Mouse (Mus musculus) layer of hippocampus, adult 2 months (tissue): ENCODE data around the gene 2900026A02Rik. TPM values are rescaled to one million over a fixed set of nuclear protein-coding genes. Genes with fewer than 3 reads are reported as not detected.
"Not testable (repeated sequence)": the region's sequence is repeated elsewhere in the genome, so short reads cannot be mapped to it uniquely, and the experiment has no call there.

ENCODE experiments used
- DNase-seq, 2 experiments: peaks; one replicate each; pipeline ENCODE4 v3.0.0; 2022; ENCODE audit warnings: low spot score in 2 of 2
- H3K27ac ChIP-seq: fragments of 200-600 bp; 2 replicates; pipeline ENCODE4 v1.8.1; 2022
- H3K4me3 ChIP-seq: fragments of 200-600 bp; 2 replicates; pipeline ENCODE4 v1.8.1; 2022; ENCODE audit warnings: mild to moderate bottlenecking
- CTCF ChIP-seq: fragments of 200-600 bp; conservative IDR thresholded peaks from 2 replicates; pipeline ENCODE4 v1.8.1; 2022; ENCODE audit warnings: antibody characterized with exemption, mild to moderate bottlenecking, moderate library complexity
- total RNA-seq, 2 experiments: library from RNA; stranded (reverse); gene quantifications; 2 replicates each; pipeline ENCODE4 v1.2.3; 2021

2900026A02Rik gene
- total RNA-seq, 2 experiments from 2014 or later = 60.2 to 62.1 TPM

DNA sequence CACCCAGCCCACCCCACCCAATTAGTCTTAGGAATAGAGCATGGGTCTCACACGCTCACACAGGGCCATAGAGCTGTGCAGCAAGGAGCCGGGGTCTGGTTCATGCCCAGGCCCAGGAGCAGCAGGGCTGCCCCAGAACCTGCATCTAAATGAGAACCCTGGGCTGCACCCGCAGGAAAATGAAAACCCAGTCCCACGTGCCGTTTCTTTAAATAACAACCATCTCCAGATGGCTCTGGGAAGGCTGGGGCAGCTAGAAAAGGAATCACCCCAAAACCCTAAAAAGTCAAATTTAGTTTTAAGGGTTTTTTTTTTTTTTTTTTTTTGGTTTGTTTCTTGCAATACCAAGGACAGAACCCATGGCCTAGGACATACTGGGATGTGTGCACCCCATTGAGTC lies 103.7 kb downstream of the 2900026A02Rik start:
- H3K4me3 ChIP-seq = no peak overlapping the region
- no peak for DNase-seq
- peak overlapping the region; percentile 70; the same call in 1 of the 2 replicates for H3K27ac ChIP-seq
- TF ChIP-seq CTCF = no peak

DNA sequence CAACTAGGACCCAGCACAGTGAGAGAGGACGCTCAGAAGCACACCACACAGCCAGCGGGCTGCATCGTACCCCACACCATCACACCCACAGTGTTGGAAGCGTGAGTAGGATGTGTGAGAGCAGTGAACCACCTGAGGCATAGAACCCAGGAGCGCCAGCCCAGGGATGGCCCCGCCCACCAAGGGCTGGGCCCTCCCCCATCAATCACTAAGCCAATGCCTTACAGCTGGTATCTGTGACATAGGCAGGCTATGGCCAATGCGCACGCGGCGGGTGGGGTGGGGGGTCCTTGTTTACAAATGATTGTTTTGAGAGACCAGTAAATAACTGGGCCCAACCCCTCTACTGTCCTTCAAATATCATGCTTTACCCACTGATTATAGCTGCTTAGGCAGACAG lies 105.1 kb downstream of the 2900026A02Rik start:
- Histone ChIP-seq H3K27ac (0 out of 2 replicates have a peak overlapping the region, but pooled peaks have one; percentile 23), H3K4me3 (no peak overlapping the region)
- no peak for DNase-seq
- no peak for TF ChIP-seq CTCF

DNA sequence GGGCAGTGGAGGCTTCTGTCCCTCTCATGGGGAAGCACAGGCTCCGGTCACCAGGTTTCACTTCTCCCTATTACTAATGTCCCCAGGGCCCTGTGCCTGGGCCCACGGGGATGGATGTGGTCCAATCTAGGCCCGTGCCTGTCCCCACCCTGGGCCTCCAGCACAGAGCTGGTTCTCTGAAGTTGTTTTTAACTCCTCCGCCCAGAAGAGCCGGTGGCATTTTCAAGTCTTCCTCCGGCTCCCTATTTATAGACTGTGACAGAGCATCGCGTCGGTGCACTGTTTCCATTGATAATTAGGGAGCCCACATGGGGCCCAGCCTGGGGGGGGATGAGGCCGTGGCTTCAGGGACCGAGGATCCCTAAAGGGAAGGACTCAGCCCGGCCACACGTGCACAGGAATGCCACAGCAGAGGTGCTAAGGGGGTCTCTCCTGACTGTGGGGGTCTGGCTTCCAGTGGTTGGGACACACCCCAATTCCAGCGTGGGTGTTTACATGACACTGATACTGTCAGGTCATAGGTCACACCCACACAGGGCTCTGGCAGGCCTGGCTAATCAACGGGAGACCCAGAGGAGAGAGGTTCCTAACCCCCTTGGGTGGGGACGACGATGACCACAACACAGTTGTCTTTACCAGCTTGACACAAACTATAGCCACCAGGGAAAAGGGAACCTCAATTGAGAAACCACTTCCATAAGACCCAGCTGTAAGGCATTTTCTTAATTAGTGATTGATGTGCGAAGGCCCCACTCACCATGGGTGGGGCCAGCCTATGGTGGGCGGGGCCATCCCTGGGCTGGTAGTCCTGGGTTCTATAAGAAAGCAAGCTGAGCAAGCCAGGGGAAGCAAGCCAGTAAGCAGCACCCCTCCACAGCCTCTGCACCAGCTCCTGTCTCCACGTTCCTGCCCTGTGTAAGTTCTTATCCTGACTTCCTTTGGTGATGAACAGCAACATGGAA lies 106.5 kb downstream of the 2900026A02Rik start:
- DNase-seq = no peak
- Histone ChIP-seq H3K4me3 (no peak overlapping the region), H3K27ac (peak overlapping the region; percentile 71)
- no peak for TF ChIP-seq CTCF

DNA sequence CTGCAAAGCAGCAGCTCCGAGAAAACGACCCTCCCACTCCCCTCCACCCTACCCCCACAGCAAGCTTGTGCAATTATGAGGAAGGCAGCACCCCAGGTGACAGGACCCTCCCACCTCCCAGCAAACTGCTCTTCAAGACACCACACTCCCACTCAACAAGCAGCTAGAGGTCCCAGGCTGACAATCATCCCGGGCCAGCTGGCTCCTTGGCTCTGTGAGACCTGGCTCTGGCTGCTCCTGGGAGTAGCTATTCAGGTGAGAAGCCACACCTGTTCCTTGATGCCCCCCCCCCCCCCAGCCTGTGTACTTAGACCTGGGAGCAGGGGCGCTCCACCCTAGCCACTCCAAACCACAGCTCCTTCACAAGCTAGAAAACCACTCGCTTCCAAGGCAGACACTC lies 107.9 kb downstream of the 2900026A02Rik start:
- no peak for TF ChIP-seq CTCF
- 0 out of 2 replicates have a peak overlapping the region, but pooled peaks have one; percentile 14 for H3K27ac ChIP-seq
- H3K4me3 ChIP-seq = no peak overlapping the region
- DNase-seq = no peak

DNA sequence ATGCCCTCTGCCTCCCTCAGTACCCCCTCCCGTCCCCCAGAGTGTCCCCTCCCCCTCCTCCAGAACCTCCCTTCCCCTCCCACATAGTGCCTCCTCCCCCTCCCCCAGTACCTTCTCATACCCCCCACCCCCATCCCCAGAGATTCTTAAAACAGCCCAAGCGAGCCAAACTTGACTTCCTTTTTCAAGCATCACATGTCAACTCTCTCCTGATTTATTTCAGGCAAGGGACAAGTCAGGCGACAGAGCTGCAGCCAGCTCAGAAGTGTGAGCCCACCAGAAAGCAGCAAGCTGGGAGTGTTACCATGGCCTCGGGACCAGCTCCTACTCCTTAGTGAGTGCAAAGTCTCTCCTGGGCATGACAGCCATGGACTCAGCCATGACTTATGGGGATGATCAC lies 109.7 kb downstream of the 2900026A02Rik start:
- no peak for DNase-seq
- TF ChIP-seq CTCF = no peak
- no peak overlapping the region for H3K4me3 ChIP-seq
- H3K27ac ChIP-seq = peak overlapping the region; percentile 61; the same call in 1 of the 2 replicates

DNA sequence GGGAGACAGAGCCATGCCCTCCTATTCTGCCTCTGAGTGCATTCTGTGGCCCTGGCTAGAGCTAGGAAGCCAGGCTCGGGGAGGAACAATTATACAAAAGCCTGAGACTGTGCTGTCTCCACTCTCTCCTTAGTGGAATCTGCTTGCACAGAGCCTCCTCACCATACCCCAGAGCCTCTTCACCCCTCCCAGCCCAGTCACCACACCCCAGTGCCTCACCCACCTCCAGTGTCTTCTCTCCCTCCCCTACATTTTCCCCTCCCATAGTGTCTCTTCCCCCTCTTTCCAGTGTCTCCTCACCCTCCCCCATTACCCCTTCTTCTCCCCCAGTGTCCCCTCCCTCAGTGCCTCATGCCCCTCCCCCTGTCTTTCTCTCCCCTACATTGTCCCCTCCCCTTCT lies 110.1 kb downstream of the 2900026A02Rik start:
- no peak overlapping the region for H3K4me3 ChIP-seq
- peak overlapping the region; percentile 62 for H3K27ac ChIP-seq
- no peak for TF ChIP-seq CTCF
- DNase-seq = no peak

DNA sequence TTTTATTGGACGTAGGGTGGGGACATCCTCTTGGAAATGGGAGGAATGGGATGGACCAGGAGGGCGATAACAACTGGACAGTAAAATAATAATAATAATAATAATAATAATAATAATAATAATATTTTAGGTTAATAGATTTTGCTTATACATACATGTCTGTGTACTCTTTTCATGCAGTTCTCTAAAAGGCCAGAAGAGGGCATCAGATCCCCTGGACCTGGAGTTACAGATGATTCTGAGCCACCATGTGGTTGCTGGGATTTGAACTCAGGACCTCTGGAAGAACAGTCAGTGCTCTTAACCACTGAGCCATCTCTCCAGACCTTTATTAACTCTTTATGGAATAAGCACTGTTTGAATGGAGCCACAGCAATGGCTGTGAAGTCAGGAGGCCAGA lies 111.4 kb downstream of the 2900026A02Rik start:
- not testable (repeated sequence) for H3K4me3 ChIP-seq, DNase-seq, H3K27ac ChIP-seq
- TF ChIP-seq CTCF = peak; percentile 80

DNA sequence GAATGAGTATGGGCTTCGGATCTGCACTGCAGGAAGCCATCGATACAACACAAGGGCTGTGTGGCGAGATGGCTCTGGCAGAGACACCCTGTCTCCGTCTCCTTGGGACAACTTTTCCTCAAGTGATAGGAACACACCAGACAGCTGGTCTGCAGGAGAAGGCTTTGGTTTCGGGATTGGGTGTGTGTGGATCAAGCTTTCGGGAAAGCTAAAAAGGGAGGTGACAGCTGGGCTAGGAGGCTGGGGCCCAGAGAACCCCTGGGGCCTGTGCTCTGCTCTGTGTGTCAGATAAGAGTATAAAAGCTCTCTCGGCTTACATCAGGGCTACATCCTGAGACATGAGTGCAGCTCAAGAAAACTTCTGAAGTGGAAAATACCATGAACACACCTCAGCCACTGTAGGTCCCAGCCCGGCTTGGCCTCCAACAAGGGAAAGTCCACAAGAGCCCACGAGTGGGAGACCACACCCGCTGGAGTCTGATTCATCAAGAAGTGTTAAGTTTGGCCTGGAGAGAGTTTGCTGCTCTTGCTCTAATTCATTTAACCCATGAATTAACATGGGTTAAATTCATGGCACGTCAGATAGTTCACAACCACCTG lies 112.8 kb downstream of the 2900026A02Rik start:
- H3K4me3 ChIP-seq = no peak overlapping the region
- no peak for TF ChIP-seq CTCF
- DNase-seq = no peak
- H3K27ac ChIP-seq = no peak overlapping the region

DNA sequence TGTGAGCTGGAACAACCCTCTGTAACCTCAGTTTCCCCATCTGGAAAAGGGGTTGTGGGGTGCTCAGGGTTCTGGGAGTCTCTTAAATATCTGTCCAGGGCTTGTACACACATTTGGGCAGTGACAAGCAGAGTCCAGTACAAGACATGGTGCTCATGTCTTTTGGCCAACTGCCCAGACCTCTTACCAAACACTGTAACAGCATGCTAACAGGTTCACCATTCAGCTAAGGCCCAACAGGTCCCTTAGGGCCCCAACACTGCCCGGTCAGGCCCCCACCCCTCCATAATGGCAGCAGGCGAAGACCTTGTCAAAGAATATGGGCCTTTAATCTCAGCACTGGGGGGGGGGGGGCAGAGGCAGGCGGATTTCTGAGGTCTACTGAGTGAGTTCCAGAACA lies 113.3 kb downstream of the 2900026A02Rik start:
- no peak for TF ChIP-seq CTCF
- Histone ChIP-seq H3K27ac (peak overlapping the region; percentile 52; the same call in 1 of the 2 replicates), H3K4me3 (no peak overlapping the region)
- no peak for DNase-seq

DNA sequence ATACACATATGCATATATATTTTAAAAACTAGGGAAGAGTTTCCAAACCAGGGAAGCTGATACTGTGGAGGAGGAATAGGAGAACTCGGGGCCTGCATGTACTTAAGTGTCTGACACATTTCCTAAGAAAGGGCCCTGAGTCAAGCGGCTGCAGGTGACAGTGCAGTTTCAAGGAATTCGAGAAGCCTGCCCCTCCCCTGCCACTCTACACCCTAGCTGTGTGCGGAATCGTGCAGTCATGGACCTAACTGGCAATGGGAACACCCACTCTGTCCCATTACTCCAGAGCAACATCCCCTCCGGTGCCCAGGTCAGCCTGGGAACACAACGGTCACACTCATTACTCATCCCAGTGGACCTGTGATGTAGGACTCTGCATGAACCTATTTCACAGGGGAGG lies 114.4 kb downstream of the 2900026A02Rik start:
- TF ChIP-seq CTCF = no peak
- H3K27ac ChIP-seq = no peak overlapping the region
- no peak for DNase-seq
- H3K4me3 ChIP-seq = no peak overlapping the region

DNA sequence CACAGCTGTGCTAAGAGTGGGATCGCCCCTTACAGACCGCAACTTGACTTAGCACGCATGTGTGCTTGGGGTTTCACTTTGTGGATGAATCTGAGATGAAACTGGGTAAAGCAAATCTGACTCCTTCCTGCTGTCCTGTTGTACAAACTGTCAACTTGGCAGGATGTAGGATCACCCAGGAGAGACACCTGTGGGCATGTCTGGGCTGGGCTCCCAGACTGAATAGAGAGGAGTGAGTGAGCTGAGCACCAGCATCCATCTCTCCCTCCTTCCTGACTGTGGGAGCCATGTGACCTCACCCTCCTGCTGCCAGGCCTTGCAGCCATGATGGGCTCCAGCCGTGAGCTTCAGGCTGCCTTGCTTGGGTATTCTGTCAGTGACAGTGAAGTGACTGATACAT lies 115.6 kb downstream of the 2900026A02Rik start:
- H3K4me3 ChIP-seq = no peak overlapping the region
- DNase-seq = no peak
- 0 out of 2 replicates have a peak overlapping the region, but pooled peaks have one; percentile 8 for H3K27ac ChIP-seq
- no peak for TF ChIP-seq CTCF

DNA sequence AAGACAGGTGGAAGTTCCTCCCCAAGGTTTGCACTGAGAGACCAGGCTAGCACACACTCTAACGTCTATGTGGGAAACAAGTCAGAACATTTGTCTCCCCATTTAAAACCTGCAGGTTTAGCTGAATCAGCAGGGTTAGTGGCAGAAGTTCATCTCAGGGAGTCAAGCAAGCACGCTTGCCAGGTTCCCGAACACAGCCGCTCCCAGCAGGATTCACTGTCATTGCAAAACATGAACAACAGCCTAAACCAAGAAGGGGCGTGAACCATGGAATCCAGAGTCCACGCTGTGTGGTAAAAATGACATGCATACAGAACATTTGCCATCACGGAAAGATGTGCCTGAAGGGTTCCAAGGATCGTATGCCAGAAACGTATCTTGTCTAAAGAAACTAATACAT lies 116.0 kb downstream of the 2900026A02Rik start:
- no peak for DNase-seq
- Histone ChIP-seq H3K4me3 (no peak overlapping the region), H3K27ac (no peak overlapping the region)
- TF ChIP-seq CTCF = no peak

DNA sequence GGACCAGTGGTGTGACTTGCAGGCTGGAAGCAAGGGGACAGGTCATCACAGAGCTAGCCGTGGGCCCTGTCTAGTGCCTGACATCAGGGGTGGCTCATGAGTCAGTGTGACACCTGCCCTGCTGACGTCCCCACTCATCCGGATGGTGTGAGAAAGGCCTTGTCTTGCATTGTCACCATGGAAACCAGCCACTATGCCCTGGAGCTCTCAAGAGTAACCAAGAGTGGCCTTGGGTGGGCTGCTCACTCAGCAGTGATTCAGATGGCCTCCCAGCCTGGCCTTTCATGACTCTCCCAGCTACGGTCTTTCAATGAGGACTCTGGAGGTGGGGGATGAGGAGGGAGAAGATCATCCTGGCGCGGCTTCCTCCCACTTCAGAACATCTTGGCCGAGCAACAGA lies 118.6 kb downstream of the 2900026A02Rik start:
- DNase-seq = no peak
- peak overlapping the region; percentile 56; the same call in 1 of the 2 replicates for H3K27ac ChIP-seq
- no peak for TF ChIP-seq CTCF

More for the DNA sequence above, 118.6 kb downstream of the 2900026A02Rik start:
- no peak overlapping the region for H3K4me3 ChIP-seq
